ENCODE assay signal across 20 mouse cellular contexts in the genomic region with DNA sequence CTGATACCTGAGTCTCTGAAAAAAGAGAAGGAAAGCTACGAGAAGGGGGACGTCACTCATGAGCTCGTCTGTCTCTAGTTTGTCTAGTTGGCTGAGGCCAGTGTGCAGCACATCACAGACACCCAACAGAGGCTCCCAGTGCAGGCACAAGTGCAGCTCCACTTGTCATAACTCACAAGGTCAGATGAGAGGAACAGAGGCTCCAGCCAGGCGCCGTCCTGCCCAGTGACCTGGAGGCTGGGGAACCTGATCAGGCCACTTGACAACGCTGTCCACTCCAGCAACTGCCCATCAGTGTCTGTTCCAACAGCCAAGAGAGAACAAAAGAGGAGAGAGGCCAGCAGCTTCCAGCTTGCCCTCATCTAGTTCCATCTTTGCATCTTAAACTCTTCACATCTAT.
DNase-seq lines count a peak whose midpoint lies in the region; ATAC-seq lines count a peak whose summit lies in the region.
"Had no signal": no experiment of that assay in that cellular context is flagged by ENCODE, and none has a peak within 500 bp of the region (broad histone marks: within the 10 kb centered on the region; RNA-seq: fewer than 3 reads in every experiment).

No protein-coding gene starts in this region.

- intact Hi-C loops in gastrocnemius, postnatal 14 days (cut with DNase I; ENCODE audit: low total_unique reads), result no loop called here

- WGBS in hindbrain, embryonic 10.5 days, result 72% methylated on average over 6 of the region's 6 CpGs
- 82% methylated on average over 6 of the region's 6 CpGs for WGBS in hindbrain, embryonic 16.5 days
- 81% methylated on average over 6 of the region's 6 CpGs for WGBS in embryonic facial prominence, embryonic 10.5 days
- WGBS in limb, embryonic 10.5 days, result 83% methylated on average over 6 of the region's 6 CpGs

- peak; percentile 8 for DNase-seq in gastrocnemius, postnatal 25 days
- no peak for DNase-seq in gastrocnemius, postnatal 14 days
- no peak for DNase-seq in hindbrain, embryonic 10.5 days (ENCODE audit: low spot score)
- no peak for DNase-seq in embryonic facial prominence, embryonic 10.5 days (ENCODE audit: low spot score)
- DNase-seq in limb, embryonic 10.5 days (ENCODE audit: low spot score), result no peak
- no peak for DNase-seq in embryo, embryonic 9.5 days (ENCODE audit: extremely low spot score)
- DNase-seq: cerebellum, adult 2 months; cerebellum, postnatal 36 days; lung, adult 18-20 months; midbrain, embryonic 14.5 days; right cerebral cortex, postnatal 14 days; thymus, postnatal 4 days had no signal

- H3K36me3 ChIP-seq in hindbrain, embryonic 10.5 days, result no peaks in the 10 kb centered on the region
- no peaks in the 10 kb centered on the region for H3K36me3 ChIP-seq in hindbrain, embryonic 16.5 days (ENCODE audit: control insufficient read depth, insufficient read depth, low read length)
- no peaks in the 10 kb centered on the region for H3K36me3 ChIP-seq in embryonic facial prominence, embryonic 10.5 days (replicated peaks)
- no peaks in the 10 kb centered on the region for H3K36me3 ChIP-seq in limb, embryonic 10.5 days
- H3K36me3 ChIP-seq: forebrain, embryonic 15.5 days had no signal

- no peaks in the 10 kb centered on the region for H3K9me3 ChIP-seq in hindbrain, embryonic 10.5 days
- H3K9me3 ChIP-seq in hindbrain, embryonic 16.5 days (ENCODE audit: control insufficient read depth, low read length), result no peaks in the 10 kb centered on the region; the same call in 1 of the 2 replicates
- no peaks in the 10 kb centered on the region for H3K9me3 ChIP-seq in embryonic facial prominence, embryonic 10.5 days
- no peaks in the 10 kb centered on the region for H3K9me3 ChIP-seq in limb, embryonic 10.5 days (replicated peaks)
- H3K9me3 ChIP-seq: forebrain, embryonic 15.5 days had no signal

- H3K27ac ChIP-seq in hindbrain, embryonic 10.5 days, result peak overlapping the region; percentile 2; the same call in 1 of the 2 replicates
- no peak overlapping the region for H3K27ac ChIP-seq in hindbrain, embryonic 16.5 days (ENCODE audit: low read depth, low read length)
- peak overlapping the region; percentile 82 for H3K27ac ChIP-seq in embryonic facial prominence, embryonic 10.5 days (replicated peaks)
- peak overlapping the region; percentile 89 for H3K27ac ChIP-seq in limb, embryonic 10.5 days
- H3K27ac ChIP-seq: forebrain, embryonic 15.5 days; heart, adult 2 months; kidney, postnatal 0 days had no signal

- peaks cover 28% of the 10 kb centered on the region for H3K4me1 ChIP-seq in hindbrain, embryonic 10.5 days (replicated peaks)
- H3K4me1 ChIP-seq in hindbrain, embryonic 16.5 days (ENCODE audit: control insufficient read depth, insufficient read depth, low read depth, low read length), result no peaks in the 10 kb centered on the region; the same call in 1 of the 2 replicates
- H3K4me1 ChIP-seq in embryonic facial prominence, embryonic 10.5 days, result peaks cover 43% of the 10 kb centered on the region
- H3K4me1 ChIP-seq in limb, embryonic 10.5 days, result peaks cover 43% of the 10 kb centered on the region
- H3K4me1 ChIP-seq: megakaryocyte, embryonic 14.5 days had no signal

- H3K27me3 ChIP-seq in hindbrain, embryonic 10.5 days (ENCODE audit: insufficient read depth, poor library complexity, severe bottlenecking), result no peaks in the 10 kb centered on the region
- H3K27me3 ChIP-seq in hindbrain, embryonic 16.5 days (replicated peaks; ENCODE audit: control insufficient read depth, insufficient read depth, low read length), result no peaks in the 10 kb centered on the region
- no peaks in the 10 kb centered on the region for H3K27me3 ChIP-seq in embryonic facial prominence, embryonic 10.5 days (replicated peaks; ENCODE audit: low read depth, poor library complexity, severe bottlenecking)
- H3K27me3 ChIP-seq in limb, embryonic 10.5 days (ENCODE audit: low read depth, poor library complexity, severe bottlenecking), result no peaks in the 10 kb centered on the region
- H3K27me3 ChIP-seq: forebrain, embryonic 15.5 days; megakaryocyte, embryonic 14.5 days; Patski had no signal

- H3K4me2 ChIP-seq in hindbrain, embryonic 16.5 days (ENCODE audit: low read length), result no peak overlapping the region
- H3K4me2 ChIP-seq: forebrain, embryonic 15.5 days; liver, embryonic 11.5 days had no signal

- H3K4me3 ChIP-seq in hindbrain, embryonic 10.5 days, result no peak overlapping the region
- no peak overlapping the region for H3K4me3 ChIP-seq in hindbrain, embryonic 16.5 days (ENCODE audit: low read length)
- H3K4me3 ChIP-seq in embryonic facial prominence, embryonic 10.5 days, result no peak overlapping the region
- H3K4me3 ChIP-seq in limb, embryonic 10.5 days, result no peak overlapping the region
- H3K4me3 ChIP-seq: erythroblast, embryonic 14.5 days; forebrain, embryonic 15.5 days; heart, adult 2 months; megakaryocyte, embryonic 14.5 days had no signal

- no peak overlapping the region for H3K9ac ChIP-seq in hindbrain, embryonic 16.5 days (ENCODE audit: low read depth, low read length)
- H3K9ac ChIP-seq: forebrain, embryonic 15.5 days had no signal

- no peak for ATAC-seq in hindbrain, embryonic 16.5 days
- ATAC-seq: forebrain, embryonic 15.5 days; Patski had no signal
